ENCODE assay signal across 20 mouse cellular contexts in genomic region chr2:78606388-78606787, GRCm38 (mm10).
A peak's percentile ranks its signal among the peaks of the same experiment; 100 is the strongest.
DNase-seq lines count a peak whose midpoint lies in the region; ATAC-seq and TF ChIP-seq lines count a peak whose summit lies in the region.
"Had no signal": no experiment of that assay in that cellular context is flagged by ENCODE, and none has a peak within 500 bp of the region (broad histone marks: within the 10 kb centered on the region; RNA-seq: fewer than 3 reads in every experiment).

No protein-coding gene starts in this region.

- DNase-seq in heart, postnatal 10 days: peak; percentile 3 to 5
- DNase-seq in heart, postnatal 25 days (ENCODE audit: low spot score): no peak
- DNase-seq in lung, embryonic 14.5 days: peak; percentile 83
- DNase-seq in lung, adult 2 months: no peak
- DNase-seq in frontal cortex, postnatal 36 days (ENCODE audit: low spot score in 2 of 2): peak; percentile 23 to 65
- peak; percentile 14 for DNase-seq in lung, postnatal 25 days (ENCODE audit: low spot score)
- DNase-seq in urinary bladder, postnatal 4 days (ENCODE audit: low spot score in 2 of 2): no peak
- no peak for DNase-seq in testis, postnatal 10 days (ENCODE audit: low spot score)
- DNase-seq: cerebellum, adult 9-11 months; kidney, postnatal 14 days; liver, postnatal 0 days; right cerebral cortex, postnatal 14 days; thymus, adult 18-20 months had no signal

- no peak for TF ChIP-seq POLR2A in lung, adult 2 months (IDR thresholded peaks at IDR 0.05; ENCODE audit: borderline replicate concordance, extremely low read depth, low read depth, low read length)

- no peak for TF ChIP-seq CTCF in lung, embryonic 14.5 days (IDR thresholded peaks at IDR 0.05; ENCODE audit: low read depth)
- TF ChIP-seq CTCF in lung, adult 2 months (IDR thresholded peaks at IDR 0.05; ENCODE audit: insufficient read depth, low read length): no peak

- H3K36me3 ChIP-seq in lung, embryonic 14.5 days (ENCODE audit: insufficient read depth): no peaks in the 10 kb centered on the region
- H3K36me3 ChIP-seq: forebrain, embryonic 15.5 days; heart, embryonic 12.5 days; hindbrain, embryonic 10.5 days; limb, embryonic 15.5 days; midbrain, embryonic 10.5 days had no signal

- no peak overlapping the region for H3K4me2 ChIP-seq in lung, embryonic 14.5 days
- H3K4me2 ChIP-seq: forebrain, embryonic 15.5 days; heart, embryonic 12.5 days; limb, embryonic 15.5 days had no signal

- H3K9me3 ChIP-seq in lung, embryonic 14.5 days (ENCODE audit: low read depth, low read length): no peaks in the 10 kb centered on the region
- H3K9me3 ChIP-seq: forebrain, embryonic 15.5 days; heart, embryonic 12.5 days; hindbrain, embryonic 10.5 days; limb, embryonic 15.5 days; midbrain, embryonic 10.5 days had no signal

- H3K4me1 ChIP-seq in lung, embryonic 14.5 days (ENCODE audit: insufficient read depth): peaks cover 5% of the 10 kb centered on the region
- no peaks in the 10 kb centered on the region; the same call in 1 of the 2 replicates for H3K4me1 ChIP-seq in lung, adult 2 months (ENCODE audit: control insufficient read depth, insufficient read depth, low read length)
- H3K4me1 ChIP-seq: forebrain, embryonic 15.5 days; hindbrain, embryonic 10.5 days; limb, embryonic 15.5 days; midbrain, embryonic 10.5 days had no signal

- H3K27ac ChIP-seq in lung, embryonic 14.5 days (ENCODE audit: low read depth): no peak overlapping the region
- H3K27ac ChIP-seq: forebrain, embryonic 15.5 days; hindbrain, embryonic 10.5 days; left cerebral cortex, adult 2 months; limb, embryonic 15.5 days; midbrain, embryonic 10.5 days had no signal

- H3K27me3 ChIP-seq in lung, embryonic 14.5 days (ENCODE audit: insufficient read depth, low read length): no peaks in the 10 kb centered on the region
- H3K27me3 ChIP-seq: forebrain, embryonic 15.5 days; heart, embryonic 12.5 days; limb, embryonic 15.5 days had no signal

- peak; percentile 97 for ATAC-seq in lung, embryonic 14.5 days (ENCODE audit: insufficient read depth)
- ATAC-seq: forebrain, embryonic 15.5 days; intestine, postnatal 0 days; liver, postnatal 0 days had no signal

- H3K4me3 ChIP-seq in lung, embryonic 14.5 days (ENCODE audit: low read depth, low read length): no peak overlapping the region
- no peak overlapping the region for H3K4me3 ChIP-seq in lung, adult 2 months (replicated peaks; ENCODE audit: extremely low read depth, low read depth, low read length)
- H3K4me3 ChIP-seq: forebrain, embryonic 15.5 days; heart, embryonic 12.5 days; hindbrain, embryonic 10.5 days; left cerebral cortex, adult 2 months; limb, embryonic 15.5 days; midbrain, embryonic 10.5 days had no signal

- intact Hi-C loops in heart, postnatal 10 days (cut with DNase I): no loop called here
- intact Hi-C loops in heart, postnatal 25 days (cut with DNase I): no loop called here

- H3K9ac ChIP-seq in lung, embryonic 14.5 days: no peak overlapping the region
- H3K9ac ChIP-seq: forebrain, embryonic 15.5 days; heart, embryonic 12.5 days; limb, embryonic 15.5 days; liver, postnatal 0 days had no signal

Comparison
In these comparisons a context has a peak if more than half of its experiments do, and no peak if none do; other contexts are left out.
1. DNase-seq: peak in heart, postnatal 10 days (2 of 2), lung, embryonic 14.5 days (single experiment), frontal cortex, postnatal 36 days (2 of 2) and lung, postnatal 25 days (single experiment); none in heart, postnatal 25 days (single experiment), lung, adult 2 months (single experiment), urinary bladder, postnatal 4 days (0 of 2) and testis, postnatal 10 days (single experiment).